Mouse (Mus musculus) cerebellum, adult 11-12 months (tissue): ENCODE measurements at regions not wholly inside any gene's neighbourhood (a gene's known extent, or its start where the extent isn't known, plus 50 kb on each side); places are given as distances from the start of the nearest gene placed in this dataset.
"Not testable (repeated sequence)": the region's sequence is repeated elsewhere in the genome, so short reads cannot be mapped to it uniquely, and the experiment has no call there.

Experiments used
- DNase-seq: peaks from one replicate; pipeline ENCODE4 v3.0.0; 2022

GRCm38 (mm10) chr12:29290591-29291351 is 237.4 kb upstream of the Myt1l start:
- DNase-seq, result peak; percentile 100

DNA sequence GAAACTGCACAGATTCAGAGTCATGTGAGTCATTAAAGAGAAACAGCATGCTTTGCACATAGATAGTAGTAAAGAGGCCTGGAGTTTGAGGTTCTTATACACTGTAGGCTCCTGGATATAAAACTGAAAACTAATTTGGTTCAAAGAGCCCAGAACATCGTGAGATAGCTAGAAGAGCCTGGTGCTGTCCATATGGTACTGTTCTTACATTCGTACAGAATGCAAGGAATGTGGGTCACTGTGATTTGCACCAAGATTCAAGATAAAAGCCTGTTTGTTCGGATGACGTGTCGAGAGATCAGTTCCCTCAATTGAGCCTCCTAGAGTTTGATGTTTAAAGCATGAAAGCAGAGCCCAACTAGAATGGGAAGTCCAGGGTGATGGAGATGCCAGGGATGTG is 230.2 kb upstream of the Myt1l start:
- DNase-seq, result no peak

DNA sequence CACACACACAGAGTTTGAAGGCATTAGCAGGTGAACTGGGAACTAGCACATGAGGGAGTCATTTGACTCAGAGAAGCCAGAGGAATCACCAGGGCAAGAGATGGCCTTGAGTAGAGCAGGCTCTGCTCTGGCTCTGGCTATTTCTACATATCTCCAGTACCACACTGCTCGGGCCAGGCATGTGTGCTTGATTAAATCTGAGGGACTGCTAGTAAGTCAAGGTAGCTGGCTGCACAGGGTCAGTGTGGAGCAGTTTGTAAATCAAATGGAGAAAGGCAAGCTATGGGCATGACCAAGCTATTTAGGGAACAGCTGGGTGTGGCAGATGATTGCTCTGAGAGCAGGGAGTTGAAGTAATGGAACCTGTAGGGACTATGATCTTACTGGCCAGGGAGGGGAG is 212.5 kb upstream of the Myt1l start:
- no peak for DNase-seq

DNA sequence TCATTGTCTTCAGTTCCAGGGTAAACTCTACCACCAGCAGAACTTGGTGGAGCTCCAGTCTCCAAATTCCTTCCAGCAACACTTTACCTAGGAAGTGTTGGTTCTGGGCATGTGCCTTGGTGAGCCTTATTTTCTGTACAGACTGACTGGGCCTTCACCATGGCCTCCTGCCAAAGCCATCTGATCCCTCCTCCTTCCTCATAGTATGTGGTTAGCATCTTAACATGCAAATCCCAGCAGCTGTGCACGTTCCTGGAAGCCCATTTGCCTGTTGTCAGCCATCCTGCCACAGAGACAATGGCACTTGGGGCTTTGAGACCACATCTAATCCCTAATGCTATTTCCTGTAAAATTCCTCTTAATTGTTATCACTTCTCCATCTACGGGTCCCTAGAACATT is 206.7 kb upstream of the Myt1l start:
- DNase-seq, result no peak

DNA sequence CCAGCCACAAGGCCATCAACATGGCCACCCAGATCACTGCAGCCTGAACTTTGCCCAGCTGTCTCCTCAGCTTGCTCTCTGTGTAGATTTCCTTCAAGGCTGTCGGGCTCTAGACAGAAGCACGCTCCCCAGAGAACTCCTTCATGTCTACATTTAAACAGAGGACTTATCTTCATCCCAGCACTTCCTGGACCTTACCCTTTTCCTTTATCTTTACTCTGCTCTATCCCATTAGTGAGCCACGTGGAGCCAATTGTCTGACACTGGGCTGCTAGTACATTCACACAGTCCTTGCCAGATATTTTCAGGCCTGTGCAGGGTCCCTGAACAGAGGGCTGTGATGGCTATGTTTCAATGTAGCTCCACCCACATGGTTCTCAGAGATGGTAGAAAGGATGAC is 204.7 kb upstream of the Myt1l start:
- DNase-seq, result no peak

DNA sequence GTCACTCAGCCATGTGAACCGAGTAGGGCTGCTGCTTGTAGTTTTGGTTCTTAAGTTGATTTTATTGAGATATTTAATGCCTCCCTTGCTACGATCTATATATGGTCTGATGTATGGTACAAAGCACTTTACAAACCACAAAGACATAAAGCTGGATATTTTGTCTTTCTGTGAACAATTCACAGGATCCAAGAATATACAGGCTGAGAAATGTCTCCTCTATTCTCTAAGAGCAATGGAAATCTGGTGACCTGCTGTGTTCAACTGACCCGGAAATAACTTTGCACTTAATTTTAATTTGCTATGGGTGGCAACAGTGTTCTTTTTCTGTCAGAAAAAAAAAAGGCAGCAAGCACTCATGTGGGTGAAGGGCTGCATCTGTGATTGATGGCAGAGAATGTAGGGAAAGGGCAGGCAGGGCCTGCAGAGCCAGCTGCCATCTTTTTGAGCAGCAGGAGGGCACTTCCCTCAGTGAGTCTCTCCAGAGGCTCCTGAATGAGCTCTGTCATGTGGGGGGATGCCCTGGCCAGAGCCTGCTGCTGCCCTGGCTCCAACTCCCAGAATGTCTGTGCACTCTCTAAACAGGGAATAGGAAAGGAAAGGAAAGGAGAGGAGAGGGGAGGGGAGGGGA is 192.2 kb upstream of the Myt1l start:
- no peak for DNase-seq

GRCm38 (mm10) chr12:29337336-29337735 is 190.8 kb upstream of the Myt1l start:
- no peak for DNase-seq

DNA sequence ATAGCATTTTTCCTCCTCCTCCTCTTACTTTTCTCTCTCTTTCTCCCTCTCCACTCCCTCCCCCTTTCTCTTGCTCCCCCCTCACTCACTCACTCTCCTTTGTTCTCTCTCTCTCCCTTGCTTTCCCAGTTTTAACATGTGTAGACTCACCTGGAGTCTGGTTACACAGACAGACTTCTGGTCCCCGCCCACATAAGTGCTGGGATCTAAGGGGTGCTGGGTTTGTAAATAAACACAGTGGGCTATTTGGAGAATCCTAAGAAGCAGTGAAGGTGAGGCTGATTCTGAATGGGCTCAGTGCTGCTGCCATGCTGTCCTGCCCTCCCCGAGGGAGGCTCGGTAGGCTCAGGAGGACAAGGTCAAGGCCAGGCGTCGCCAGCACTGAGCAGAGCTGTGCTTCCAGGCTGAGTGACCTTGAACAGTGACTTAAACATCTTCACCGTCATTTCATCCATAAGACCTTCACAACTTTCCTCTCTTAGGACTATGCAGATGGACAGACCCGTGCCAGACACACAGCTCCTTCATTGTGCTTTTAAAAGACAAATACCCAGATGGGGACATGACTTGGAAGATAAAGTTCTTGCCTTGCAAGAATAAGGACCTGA is 186.7 kb upstream of the Myt1l start:
- DNase-seq, result no peak

DNA sequence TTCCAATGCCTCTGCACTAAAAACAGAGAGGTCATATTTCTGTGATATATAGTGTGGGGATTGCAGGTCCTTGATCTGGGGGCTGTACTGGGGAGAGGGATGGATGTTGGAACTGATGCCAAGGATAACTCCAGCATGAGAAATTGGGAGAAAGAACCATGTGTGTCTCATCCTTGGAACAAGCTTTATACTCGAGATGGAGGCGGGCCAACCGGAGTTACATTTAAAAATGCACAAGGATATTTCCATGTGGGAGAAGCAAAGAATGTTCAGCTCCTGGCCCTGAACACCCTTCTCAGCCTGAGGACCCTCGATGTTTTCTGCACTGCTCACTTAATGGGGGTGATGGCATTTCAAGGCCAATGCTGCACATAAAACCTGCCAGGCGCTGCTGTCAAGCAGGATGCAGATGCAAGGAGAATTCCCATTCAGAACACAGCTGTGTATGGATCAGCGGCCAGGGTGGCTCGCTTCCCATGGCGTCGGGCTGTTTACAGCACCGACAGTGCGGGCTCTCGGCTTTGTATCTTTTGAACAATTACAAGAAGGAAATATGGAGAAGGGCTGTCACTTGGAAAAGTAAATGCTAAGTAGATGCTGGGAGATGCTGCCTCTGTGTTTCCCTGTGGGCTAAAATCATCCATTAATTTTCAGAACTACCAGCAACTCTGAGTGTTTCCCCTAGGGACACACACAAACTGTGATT is 184.9 kb upstream of the Myt1l start:
- no peak for DNase-seq

DNA sequence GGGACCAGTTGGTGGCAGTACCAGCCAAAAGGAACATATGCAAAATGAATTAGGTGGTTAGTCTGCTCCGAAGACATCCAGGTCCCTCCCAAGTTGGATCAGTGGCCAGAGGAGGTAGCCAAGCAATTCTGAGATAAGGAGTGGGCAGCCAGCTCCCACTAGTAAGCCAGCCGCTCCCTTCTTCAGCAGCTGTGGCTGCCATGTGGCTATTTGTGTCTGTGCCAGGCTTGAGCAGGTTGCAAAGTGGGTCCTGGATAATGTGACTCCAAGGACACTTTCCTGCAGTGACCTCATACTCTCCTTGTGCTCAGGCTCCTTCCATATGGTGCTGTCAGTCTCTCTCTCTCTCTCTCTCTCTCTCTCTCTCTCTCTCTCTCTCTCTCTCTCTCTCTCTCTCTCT is 179.5 kb upstream of the Myt1l start:
- DNase-seq, result peak; percentile 74

- DNase-seq, result peak; percentile 50
Observed at GRCm38 (mm10) chr12:29349146-29349850, 178.9 kb upstream of the Myt1l start.

DNA sequence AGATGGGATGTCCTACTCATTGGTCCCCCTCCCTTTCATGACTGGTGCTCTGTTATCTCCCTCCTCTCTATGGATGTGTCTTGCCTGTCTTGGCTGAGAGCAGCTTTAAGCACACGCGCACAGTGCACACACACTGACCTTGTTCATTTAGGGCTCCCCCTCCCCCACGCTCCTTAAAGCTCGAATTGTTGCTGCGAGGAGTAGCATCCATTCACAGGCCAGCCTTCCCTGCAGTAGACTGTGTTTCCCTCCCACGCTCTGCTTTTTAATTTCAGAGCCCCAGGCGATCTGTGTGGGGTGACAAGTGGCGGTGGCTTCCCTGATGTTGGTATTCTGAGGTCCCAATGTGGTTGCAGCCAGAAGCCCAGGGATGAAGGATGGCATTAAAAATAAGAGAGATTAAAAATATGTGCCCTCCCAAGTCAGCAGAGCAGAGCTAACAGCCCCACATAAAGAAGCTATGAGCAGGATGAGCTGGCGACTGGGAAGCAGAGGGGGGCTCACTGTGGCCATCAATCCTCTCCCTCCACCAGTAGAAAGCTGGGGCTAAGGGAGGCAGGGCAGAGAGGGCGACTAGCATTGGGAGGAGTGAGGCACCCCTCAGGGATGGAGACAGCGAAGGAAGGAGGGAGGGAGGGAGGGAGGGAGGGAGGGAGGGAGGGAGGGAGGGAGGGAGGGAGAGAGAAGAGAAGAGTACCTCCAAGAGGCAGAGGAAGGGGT is 174.2 kb upstream of the Myt1l start:
- no peak for DNase-seq

- no peak for DNase-seq
Observed at GRCm38 (mm10) chr12:29354816-29355215, 173.4 kb upstream of the Myt1l start.

DNA sequence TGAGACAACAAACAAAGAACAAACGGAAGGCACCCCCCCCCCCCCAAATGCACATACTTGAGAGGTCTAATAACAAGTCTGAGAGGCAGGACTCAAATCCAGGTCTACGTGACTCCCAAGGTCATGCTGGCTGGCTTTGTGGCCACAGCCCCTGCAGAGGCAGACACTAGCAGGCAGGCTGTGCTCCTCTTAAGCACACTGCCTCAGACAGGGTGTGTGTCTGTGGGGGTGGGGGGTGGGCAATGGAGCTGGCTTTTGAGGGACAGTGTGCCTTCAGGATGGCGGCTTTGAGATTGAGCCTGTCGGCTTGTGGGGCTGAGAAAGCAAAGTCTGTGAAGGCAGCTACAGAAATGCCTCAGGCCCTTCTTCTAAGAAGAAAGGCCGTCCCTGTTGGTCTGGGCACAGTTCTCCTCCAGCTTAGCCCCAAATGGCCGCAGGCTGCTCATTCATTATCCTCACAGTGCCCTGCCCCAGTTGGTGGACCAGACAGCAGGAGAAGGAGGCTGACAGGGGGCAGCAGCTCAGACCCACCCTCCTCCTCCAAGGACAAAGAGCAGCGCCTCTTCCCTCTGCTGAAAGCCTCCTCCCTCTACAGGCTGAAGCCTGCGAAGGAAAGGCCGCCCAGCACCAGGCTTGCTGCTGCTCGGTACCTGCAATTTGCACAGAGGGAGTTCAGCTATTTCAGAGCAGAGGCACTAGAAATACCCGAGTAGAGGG is 171.3 kb upstream of the Myt1l start:
- DNase-seq, result no peak

GRCm38 (mm10) chr12:29361236-29361635 is 166.9 kb upstream of the Myt1l start:
- peak; percentile 37 for DNase-seq

DNA sequence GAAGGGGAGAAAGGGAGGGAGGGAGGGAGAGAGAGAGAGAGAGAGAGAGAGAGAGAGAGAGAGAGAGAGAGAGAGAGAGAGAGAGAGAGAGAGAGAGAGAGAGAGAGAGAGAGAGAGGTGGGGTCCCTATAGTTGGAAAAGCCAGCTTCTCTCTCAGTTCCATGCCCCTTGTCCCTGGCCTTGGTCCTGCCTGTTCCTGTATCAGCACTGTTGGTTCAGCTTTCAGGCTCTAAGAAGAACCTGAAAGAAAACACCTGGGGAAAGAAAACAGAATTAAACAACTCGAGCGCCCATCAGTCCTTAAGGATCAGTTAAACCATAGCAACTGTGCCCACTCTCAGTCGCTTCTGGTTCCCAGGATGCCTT is 160.5 kb upstream of the Myt1l start:
- DNase-seq, result not testable (repeated sequence)

GRCm38 (mm10) chr12:29368107-29368819 is 159.9 kb upstream of the Myt1l start:
- DNase-seq, result peak; percentile 74

DNA sequence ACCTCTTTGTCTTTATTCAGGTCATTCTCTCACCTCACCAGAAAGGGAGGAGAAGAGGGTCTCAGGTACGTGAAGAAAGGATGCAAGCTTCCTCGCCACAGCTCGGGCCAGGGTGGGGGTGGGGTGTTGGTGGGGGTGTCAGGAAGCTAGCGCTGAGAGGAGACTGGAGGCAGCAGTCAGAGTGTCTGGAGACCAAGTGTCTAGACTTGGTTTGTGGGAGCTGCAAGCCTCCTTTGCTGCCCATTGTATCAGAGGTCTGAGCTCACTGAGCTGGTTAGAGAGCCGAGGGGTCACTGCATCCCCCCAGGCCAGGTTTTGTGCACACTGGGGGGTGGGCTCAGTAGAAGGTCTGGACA is 159.4 kb upstream of the Myt1l start:
- DNase-seq, result peak; percentile 33

GRCm38 (mm10) chr12:29391756-29392155 is 136.4 kb upstream of the Myt1l start:
- DNase-seq, result no peak

DNA sequence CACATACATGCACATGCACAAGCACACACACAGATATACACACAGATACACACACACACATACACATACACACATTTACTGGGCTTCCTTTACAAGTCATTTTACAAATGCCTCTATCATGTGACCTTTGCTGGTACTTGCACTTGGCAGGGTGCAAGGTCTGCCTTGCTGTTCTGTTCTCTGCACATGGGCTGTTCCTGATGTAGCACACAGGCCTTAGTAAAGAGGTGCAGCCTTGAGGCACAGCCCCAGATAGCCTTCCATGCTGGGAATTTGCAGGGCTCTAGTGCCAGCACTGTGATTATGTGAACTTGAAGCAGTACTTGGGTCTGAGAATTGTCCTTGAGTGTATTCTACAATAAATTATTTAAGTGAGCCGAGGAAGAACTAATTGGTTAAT is 133.9 kb upstream of the Myt1l start:
- no peak for DNase-seq

DNA sequence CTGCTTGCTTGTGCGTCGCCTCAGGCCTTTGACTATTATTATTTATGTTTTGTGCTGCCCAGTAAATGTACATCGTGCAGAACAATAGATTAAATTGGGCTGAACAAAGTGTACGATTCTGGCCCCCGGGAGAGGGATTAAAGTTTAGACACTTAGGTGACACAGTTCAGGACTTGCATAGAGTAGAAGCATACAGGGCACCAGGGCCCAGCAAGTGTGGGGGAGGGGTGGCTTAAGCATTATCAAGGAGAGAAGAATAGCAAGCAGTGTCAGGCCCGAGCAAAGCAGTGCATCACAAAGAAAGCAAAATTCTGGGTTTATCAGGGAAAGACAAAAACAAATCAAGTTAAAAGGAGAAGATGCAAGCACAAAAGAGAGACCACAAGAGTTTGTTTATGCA is 133.3 kb upstream of the Myt1l start:
- no peak for DNase-seq
